Comparison of ENCODE assay signal across 8 mouse cellular contexts in the genomic region with DNA sequence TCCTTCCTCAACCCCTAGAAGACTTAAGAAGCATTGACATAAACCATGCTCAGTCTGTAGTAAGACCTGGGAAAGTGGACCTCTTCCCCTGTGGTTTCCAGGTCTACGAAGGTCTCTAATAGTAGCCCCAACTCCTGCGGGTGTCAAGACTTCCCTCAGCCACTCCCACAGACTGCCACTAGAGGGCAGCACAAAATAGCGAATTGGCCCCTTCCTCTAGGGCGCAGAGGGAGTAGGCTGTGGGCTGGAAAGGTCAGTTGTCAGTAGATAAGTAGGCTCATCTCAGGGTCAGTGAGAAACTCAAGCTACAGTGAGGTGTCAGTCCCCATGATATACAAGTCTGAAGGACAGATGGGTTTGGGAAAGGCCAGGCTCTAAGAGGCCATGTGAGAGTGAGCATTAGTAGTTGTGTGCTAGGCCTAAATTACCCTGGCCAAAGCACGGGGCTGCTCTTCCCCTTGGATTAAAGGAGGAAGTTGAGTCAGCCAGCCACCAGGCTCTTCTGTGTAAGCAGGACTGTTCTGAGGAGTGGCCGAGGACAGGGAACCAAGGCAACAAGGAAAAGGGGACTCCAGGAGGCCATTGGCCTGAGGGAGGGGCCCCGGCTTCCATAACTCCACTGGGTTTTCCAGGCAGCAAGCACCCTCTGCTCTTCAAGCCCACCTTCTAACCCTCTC. TPM values are rescaled to one million over a fixed set of nuclear protein-coding genes. Genes with fewer than 3 reads are reported as not detected.
DNase-seq lines count a peak whose midpoint lies in the region; ATAC-seq and TF ChIP-seq lines count a peak whose summit lies in the region.

No protein-coding gene starts in this region.

- WGBS in heart, postnatal 0 days, result 26% methylated on average over 7 of the region's 7 CpGs
- 25% methylated on average over 7 of the region's 7 CpGs for WGBS in lung, embryonic 14.5 days
- 24% methylated on average over 7 of the region's 7 CpGs for WGBS in neural tube, embryonic 15.5 days

- no peak overlapping the region for H3K9ac ChIP-seq in CH12.LX (ENCODE audit: insufficient read depth, low read depth)
- no peak overlapping the region for H3K9ac ChIP-seq in heart, postnatal 0 days (replicated peaks; ENCODE audit: low read depth, low read length)
- no peak overlapping the region for H3K9ac ChIP-seq in lung, embryonic 14.5 days
- H3K9ac ChIP-seq in neural tube, embryonic 15.5 days (replicated peaks), result peak overlapping the region; percentile 89

- TF ChIP-seq EP300 in CH12.LX (IDR thresholded peaks at IDR 0.05; ENCODE audit: low read length), result no peak
- TF ChIP-seq EP300 in heart, postnatal 0 days (IDR thresholded peaks at IDR 0.05; ENCODE audit: low read depth), result no peak

- DNase-seq in CH12.LX (ENCODE audit: extremely low read depth), result peak; percentile 79
- peak; percentile 84 for DNase-seq in brain, embryonic 14.5 days (ENCODE audit: low read depth)
- peak; percentile 47 for DNase-seq in heart, postnatal 0 days (ENCODE audit: low spot score)
- peak; percentile 82 for DNase-seq in kidney, postnatal 14 days
- peak; percentile 92 for DNase-seq in lung, embryonic 14.5 days
- peak; percentile 91 for DNase-seq in testis, postnatal 10 days (ENCODE audit: low spot score)

- peaks cover 25% of the 10 kb centered on the region for H3K27me3 ChIP-seq in CH12.LX (replicated peaks)
- H3K27me3 ChIP-seq in heart, postnatal 0 days (ENCODE audit: control insufficient read depth, insufficient read depth, low read length), result peaks cover 30% of the 10 kb centered on the region
- peaks cover 22% of the 10 kb centered on the region for H3K27me3 ChIP-seq in lung, embryonic 14.5 days (ENCODE audit: insufficient read depth, low read length)
- H3K27me3 ChIP-seq in neural tube, embryonic 15.5 days (replicated peaks), result no peaks in the 10 kb centered on the region

- peaks cover 3% of the 10 kb centered on the region for H3K9me3 ChIP-seq in CH12.LX (replicated peaks; ENCODE audit: low read length)
- no peaks in the 10 kb centered on the region for H3K9me3 ChIP-seq in heart, postnatal 0 days (replicated peaks; ENCODE audit: control insufficient read depth, low read length)
- no peaks in the 10 kb centered on the region for H3K9me3 ChIP-seq in lung, embryonic 14.5 days (ENCODE audit: low read depth, low read length)
- no peaks in the 10 kb centered on the region for H3K9me3 ChIP-seq in neural tube, embryonic 15.5 days (replicated peaks)

- TF ChIP-seq RAD21 in CH12.LX (IDR thresholded peaks at IDR 0.05; ENCODE audit: low read depth, low read length), result peak; percentile 93

- no peaks in the 10 kb centered on the region for H3K36me3 ChIP-seq in CH12.LX (replicated peaks in 1 of 2; ENCODE audit: control insufficient read depth in 1 of 2, insufficient read depth in 1 of 2, low read length in 1 of 2)
- no peaks in the 10 kb centered on the region for H3K36me3 ChIP-seq in heart, postnatal 0 days (replicated peaks; ENCODE audit: control insufficient read depth, insufficient read depth, low read length)
- H3K36me3 ChIP-seq in lung, embryonic 14.5 days (ENCODE audit: insufficient read depth), result no peaks in the 10 kb centered on the region
- H3K36me3 ChIP-seq in neural tube, embryonic 15.5 days, result no peaks in the 10 kb centered on the region

- H3K4me3 ChIP-seq in CH12.LX (replicated peaks in 1 of 3; ENCODE audit: low read depth in 2 of 3, low read length in 2 of 3, poor library complexity in 1 of 3), result no peak overlapping the region
- H3K4me3 ChIP-seq in heart, postnatal 0 days (ENCODE audit: low read depth, low read length), result no peak overlapping the region
- no peak overlapping the region for H3K4me3 ChIP-seq in lung, embryonic 14.5 days (ENCODE audit: low read depth, low read length)
- H3K4me3 ChIP-seq in neural tube, embryonic 15.5 days (replicated peaks), result peak overlapping the region; percentile 68

- ATAC-seq in erythroid progenitor cell, adult 5-6 weeks (replicated peaks; ENCODE audit: low FRiP score, poor library complexity, severe bottlenecking), result peak; percentile 78
- peak; percentile 45; the same call in 1 of the 2 replicates for ATAC-seq in heart, postnatal 0 days (ENCODE audit: insufficient read depth, low read depth)
- ATAC-seq in lung, embryonic 14.5 days (ENCODE audit: insufficient read depth), result peak; percentile 52
- ATAC-seq in neural tube, embryonic 15.5 days (ENCODE audit: low FRiP score), result no peak

- H3K27ac ChIP-seq in CH12.LX (ENCODE audit: insufficient read depth, low read depth), result no peak overlapping the region
- no peak overlapping the region for H3K27ac ChIP-seq in heart, postnatal 0 days (ENCODE audit: low read depth)
- no peak overlapping the region for H3K27ac ChIP-seq in lung, embryonic 14.5 days (ENCODE audit: low read depth)
- peak overlapping the region; percentile 90 for H3K27ac ChIP-seq in neural tube, embryonic 15.5 days (replicated peaks)

- in situ Hi-C loops in CH12.LX (cut with MboI; ENCODE audit: low pct_ligation_motif_present, low pct_unique_long_range_greater_than_20kb, low sequenced_read_pairs), result no loop called here

- peaks cover 2 to 4% of the 10 kb centered on the region in 2 experiments; a peak in 1 of 4 replicates for H3K4me1 ChIP-seq in CH12.LX (ENCODE audit: control insufficient read depth in 1 of 2, insufficient read depth in 2 of 2)
- no peaks in the 10 kb centered on the region; the same call in 1 of the 2 replicates for H3K4me1 ChIP-seq in heart, postnatal 0 days (ENCODE audit: control insufficient read depth, insufficient read depth)
- H3K4me1 ChIP-seq in lung, embryonic 14.5 days (ENCODE audit: insufficient read depth), result no peaks in the 10 kb centered on the region
- H3K4me1 ChIP-seq in neural tube, embryonic 15.5 days, result peaks cover 42% of the 10 kb centered on the region

- peak; percentile 90 to 95 for TF ChIP-seq CTCF in CH12.LX (conservative IDR thresholded peaks at IDR 0.05 in 1 of 2, IDR thresholded peaks at IDR 0.05 in 1 of 2; ENCODE audit: low read depth in 2 of 2, low read length in 2 of 2)
- TF ChIP-seq CTCF in brain, embryonic 14.5 days (IDR thresholded peaks at IDR 0.05; ENCODE audit: borderline replicate concordance, extremely low read depth, insufficient read depth, insufficient read length), result peak; percentile 98
- TF ChIP-seq CTCF in heart, postnatal 0 days (IDR thresholded peaks at IDR 0.05; ENCODE audit: low read depth), result peak; percentile 92
- peak; percentile 96 for TF ChIP-seq CTCF in lung, embryonic 14.5 days (IDR thresholded peaks at IDR 0.05; ENCODE audit: low read depth)

- no peak for TF ChIP-seq POLR2A in CH12.LX (IDR thresholded peaks at IDR 0.05; ENCODE audit: low read depth, low read length)
- no peak for TF ChIP-seq POLR2A in brain, embryonic 14.5 days (IDR thresholded peaks at IDR 0.05; ENCODE audit: borderline replicate concordance, extremely low read depth, insufficient read depth, insufficient read length, poor library complexity, severe bottlenecking)

- H3K4me2 ChIP-seq in CH12.LX (ENCODE audit: insufficient read depth, low read depth, poor library complexity, severe bottlenecking), result no peak overlapping the region
- no peak overlapping the region for H3K4me2 ChIP-seq in heart, postnatal 0 days (ENCODE audit: low read depth, low read length)
- H3K4me2 ChIP-seq in lung, embryonic 14.5 days, result no peak overlapping the region
- H3K4me2 ChIP-seq in neural tube, embryonic 15.5 days, result peak overlapping the region; percentile 64

- no peaks in the 10 kb centered on the region for H3K79me2 ChIP-seq in CH12.LX (replicated peaks; ENCODE audit: control insufficient read depth, extremely low read depth, insufficient read depth, poor library complexity, severe bottlenecking)

- dilution Hi-C loops in CH12.LX (cut with MboI; ENCODE audit: extremely low pct_ligation_motif_present, extremely low pct_unique_long_range_greater_than_20kb, low sequenced_read_pairs), result no loop called here

RNA-seq across cellular contexts. Expression of a gene that starts 9.5 kb away (rescaled TPM):
- total RNA-seq in CH12.LX (2012; rRNA removed), result not detected in 2 replicates
- not detected in 2 replicates for total RNA-seq in CH12.LX (2014; rRNA removed)
- polyA plus RNA-seq in CH12.LX (2012; ENCODE audit: insufficient read length, low read depth), result not detected in 2 replicates
- not detected in 2 replicates for polyA plus RNA-seq in brain, embryonic 14.5 days (2012; rRNA removed)
- not detected in 2 replicates for total RNA-seq in erythroid progenitor cell, adult 5-6 weeks (2015; ENCODE audit: low replicate concordance)
- total RNA-seq in erythroid progenitor cell, adult 5-6 weeks (2017; ENCODE audit: low replicate concordance), result not detected in 2 replicates
- not detected in 2 replicates for total RNA-seq in heart, postnatal 0 days (2014; rRNA removed; ENCODE audit: low replicate concordance)
- not detected in 2 replicates for polyA plus RNA-seq in heart, postnatal 0 days (2015; fragmentation: Nextera tagmentation; extraction: Ambion mirVana)
- polyA plus RNA-seq in lung, embryonic 14.5 days (2014; fragmentation: Nextera tagmentation; extraction: Ambion mirVana), result not detected in 2 replicates
- polyA plus RNA-seq in neural tube, embryonic 15.5 days (2015; fragmentation: Nextera tagmentation; extraction: Ambion mirVana), result not detected in 2 replicates

RNA-seq across cellular contexts. Expression of a gene that starts 24.5 kb away (rescaled TPM):
- total RNA-seq in CH12.LX (2012; rRNA removed) (0.30 TPM in 1 of 2 replicates, not detected in the other), CH12.LX (2014; rRNA removed) (not detected in 2 replicates)
- polyA plus RNA-seq in CH12.LX (2012; ENCODE audit: insufficient read length, low read depth), result not detected in 2 replicates
- polyA plus RNA-seq in brain, embryonic 14.5 days (2012; rRNA removed), result 199 and 224 TPM in 2 replicates
- total RNA-seq in erythroid progenitor cell, adult 5-6 weeks (2015; ENCODE audit: low replicate concordance), result not detected in 2 replicates
- not detected in 2 replicates for total RNA-seq in erythroid progenitor cell, adult 5-6 weeks (2017; ENCODE audit: low replicate concordance)
- 0.99 and 2.9 TPM in 2 replicates for total RNA-seq in heart, postnatal 0 days (2014; rRNA removed; ENCODE audit: low replicate concordance)
- polyA plus RNA-seq in heart, postnatal 0 days (2015; fragmentation: Nextera tagmentation; extraction: Ambion mirVana), result 2.6 and 3.0 TPM in 2 replicates
- 0.17 and 0.88 TPM in 2 replicates for polyA plus RNA-seq in lung, embryonic 14.5 days (2014; fragmentation: Nextera tagmentation; extraction: Ambion mirVana)
- 48.2 and 54.4 TPM in 2 replicates for polyA plus RNA-seq in neural tube, embryonic 15.5 days (2015; fragmentation: Nextera tagmentation; extraction: Ambion mirVana)

RNA-seq across cellular contexts. Expression of a gene that starts 25.2 kb away (rescaled TPM):
- total RNA-seq in CH12.LX (2012; rRNA removed) (1.9 and 3.4 TPM in 2 replicates), CH12.LX (2014; rRNA removed) (not detected in 2 replicates)
- polyA plus RNA-seq in CH12.LX (2012; ENCODE audit: insufficient read length, low read depth), result not detected in 2 replicates
- polyA plus RNA-seq in brain, embryonic 14.5 days (2012; rRNA removed), result 11.8 and 13.2 TPM in 2 replicates
- total RNA-seq in erythroid progenitor cell, adult 5-6 weeks (2015; ENCODE audit: low replicate concordance), result not detected in 2 replicates
- total RNA-seq in erythroid progenitor cell, adult 5-6 weeks (2017; ENCODE audit: low replicate concordance), result not detected in 2 replicates
- total RNA-seq in heart, postnatal 0 days (2014; rRNA removed; ENCODE audit: low replicate concordance), result 0.73 TPM in 1 of 2 replicates, not detected in the other
- not detected in 2 replicates for polyA plus RNA-seq in heart, postnatal 0 days (2015; fragmentation: Nextera tagmentation; extraction: Ambion mirVana)
- polyA plus RNA-seq in lung, embryonic 14.5 days (2014; fragmentation: Nextera tagmentation; extraction: Ambion mirVana), result 0.33 and 0.80 TPM in 2 replicates
- polyA plus RNA-seq in neural tube, embryonic 15.5 days (2015; fragmentation: Nextera tagmentation; extraction: Ambion mirVana), result 36.2 and 39.3 TPM in 2 replicates

RNA-seq across cellular contexts. Expression of a gene that starts 29.7 kb away (rescaled TPM):
- 201 and 213 TPM in 2 replicates for total RNA-seq in CH12.LX (2012; rRNA removed)
- total RNA-seq in CH12.LX (2014; rRNA removed), result 175 and 195 TPM in 2 replicates
- polyA plus RNA-seq in CH12.LX (2012; ENCODE audit: insufficient read length, low read depth), result 161 and 168 TPM in 2 replicates
- 219 and 232 TPM in 2 replicates for polyA plus RNA-seq in brain, embryonic 14.5 days (2012; rRNA removed)
- total RNA-seq in erythroid progenitor cell, adult 5-6 weeks (2015; ENCODE audit: low replicate concordance), result 63.7 and 105 TPM in 2 replicates
- 52.8 and 67.6 TPM in 2 replicates for total RNA-seq in erythroid progenitor cell, adult 5-6 weeks (2017; ENCODE audit: low replicate concordance)
- 93.7 and 118 TPM in 2 replicates for total RNA-seq in heart, postnatal 0 days (2014; rRNA removed; ENCODE audit: low replicate concordance)
- 75.8 and 77.4 TPM in 2 replicates for polyA plus RNA-seq in heart, postnatal 0 days (2015; fragmentation: Nextera tagmentation; extraction: Ambion mirVana)
- polyA plus RNA-seq in lung, embryonic 14.5 days (2014; fragmentation: Nextera tagmentation; extraction: Ambion mirVana), result 278 and 300 TPM in 2 replicates
- 154 and 188 TPM in 2 replicates for polyA plus RNA-seq in neural tube, embryonic 15.5 days (2015; fragmentation: Nextera tagmentation; extraction: Ambion mirVana)

RNA-seq across cellular contexts. Expression of a gene that starts 39.8 kb away (rescaled TPM):
- total RNA-seq in CH12.LX (2012; rRNA removed), result 70.9 and 103 TPM in 2 replicates
- 42.4 and 44.7 TPM in 2 replicates for total RNA-seq in CH12.LX (2014; rRNA removed)
- polyA plus RNA-seq in CH12.LX (2012; ENCODE audit: insufficient read length, low read depth), result 190 and 267 TPM in 2 replicates
- 48.6 and 65.1 TPM in 2 replicates for polyA plus RNA-seq in brain, embryonic 14.5 days (2012; rRNA removed)
- 50.8 and 63.3 TPM in 2 replicates for total RNA-seq in erythroid progenitor cell, adult 5-6 weeks (2015; ENCODE audit: low replicate concordance)
- 193 and 296 TPM in 2 replicates for total RNA-seq in erythroid progenitor cell, adult 5-6 weeks (2017; ENCODE audit: low replicate concordance)
- 2.6 and 5.3 TPM in 2 replicates for total RNA-seq in heart, postnatal 0 days (2014; rRNA removed; ENCODE audit: low replicate concordance)
- 6.6 and 8.6 TPM in 2 replicates for polyA plus RNA-seq in heart, postnatal 0 days (2015; fragmentation: Nextera tagmentation; extraction: Ambion mirVana)
- 19.9 and 26.7 TPM in 2 replicates for polyA plus RNA-seq in lung, embryonic 14.5 days (2014; fragmentation: Nextera tagmentation; extraction: Ambion mirVana)
- 20.3 and 28.6 TPM in 2 replicates for polyA plus RNA-seq in neural tube, embryonic 15.5 days (2015; fragmentation: Nextera tagmentation; extraction: Ambion mirVana)

Comparison
In these comparisons a context has a peak if more than half of its experiments do, and no peak if none do; other contexts are left out.
1. RNA of a gene that starts 24.5 kb away (polyA plus RNA-seq): 199 to 224 TPM in brain, embryonic 14.5 days and 48.2 to 54.4 TPM in neural tube, embryonic 15.5 days; 2.6 to 3.0 TPM in heart, postnatal 0 days, 0.17 to 0.88 TPM in lung, embryonic 14.5 days and not detected in CH12.LX; every median in the first group is over 10 times any median in the second.
2. Peak in every context shown above with its lines, with median percentiles within 50 percentile points of each other: DNase-seq and CTCF ChIP-seq.